Mouse (Mus musculus) lung, postnatal 0 days (tissue): ENCODE data around the gene Asgr2.

ENCODE experiments used
- CTCF ChIP-seq: IDR thresholded peaks from 2 replicates; pipeline ENCODE4 v1.5.1; 2016; ENCODE audit warnings: antibody characterized with exemption, mild to moderate bottlenecking
- EP300 ChIP-seq: IDR thresholded peaks from 2 replicates; pipeline ENCODE4 v1.6.1; 2016; ENCODE audit warnings: antibody characterized with exemption, mild to moderate bottlenecking, control low read depth

- TF ChIP-seq CTCF (no peak), EP300 (no peak)
These were observed 37.5 kb downstream of the Asgr2 start, which contains the start of gene Mgl2 for GRCm38 (mm10) chr11:70129926-70130379.
